Mouse (Mus musculus) ES-Bruce4 (cell line): ENCODE measurements around the gene Wscd2.

ENCODE experiments used
- CTCF ChIP-seq: IDR thresholded peaks from one replicate; pipeline ENCODE4 v1.8.1; 2011; ENCODE audit warnings: low read depth, low read length
- EP300 ChIP-seq: IDR thresholded peaks from 2 replicates; pipeline ENCODE4 v1.6.1; 2011; ENCODE audit warnings: low read depth, low read length; ENCODE audit not compliant: insufficient read depth
- POLR2A ChIP-seq: IDR thresholded peaks from one replicate; pipeline ENCODE4 v1.8.1; 2011; ENCODE audit warnings: low read length; ENCODE audit not compliant: insufficient read depth

DNA sequence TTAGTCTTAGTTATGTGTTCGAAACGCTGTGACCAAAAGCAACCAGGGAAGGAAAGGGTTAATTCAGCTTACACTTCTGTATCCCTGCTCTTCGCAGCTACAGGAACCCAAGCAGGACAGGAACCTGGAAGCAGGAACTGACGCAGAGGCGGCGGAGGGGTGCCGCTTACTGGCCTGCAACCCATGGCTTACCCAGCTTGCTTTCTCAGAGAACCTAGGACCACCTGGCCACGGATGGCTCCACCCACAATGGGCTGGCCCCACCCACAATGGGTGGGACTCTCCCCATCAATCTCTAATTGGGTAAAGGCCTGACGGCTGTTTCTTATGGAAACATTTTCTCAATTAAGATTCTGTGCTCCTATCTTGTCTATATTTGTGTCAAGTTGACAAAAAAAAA lies 106.1 kb downstream of the Wscd2 start:
- TF ChIP-seq POLR2A (peak; percentile 96), CTCF (no peak), EP300 (peak; percentile 70)
